Mouse (Mus musculus): ENCODE measurements around the gene Mtmr12.
A peak's percentile ranks its signal among the peaks of the same experiment; 100 is the strongest.

The Mtmr12 gene

DNA sequence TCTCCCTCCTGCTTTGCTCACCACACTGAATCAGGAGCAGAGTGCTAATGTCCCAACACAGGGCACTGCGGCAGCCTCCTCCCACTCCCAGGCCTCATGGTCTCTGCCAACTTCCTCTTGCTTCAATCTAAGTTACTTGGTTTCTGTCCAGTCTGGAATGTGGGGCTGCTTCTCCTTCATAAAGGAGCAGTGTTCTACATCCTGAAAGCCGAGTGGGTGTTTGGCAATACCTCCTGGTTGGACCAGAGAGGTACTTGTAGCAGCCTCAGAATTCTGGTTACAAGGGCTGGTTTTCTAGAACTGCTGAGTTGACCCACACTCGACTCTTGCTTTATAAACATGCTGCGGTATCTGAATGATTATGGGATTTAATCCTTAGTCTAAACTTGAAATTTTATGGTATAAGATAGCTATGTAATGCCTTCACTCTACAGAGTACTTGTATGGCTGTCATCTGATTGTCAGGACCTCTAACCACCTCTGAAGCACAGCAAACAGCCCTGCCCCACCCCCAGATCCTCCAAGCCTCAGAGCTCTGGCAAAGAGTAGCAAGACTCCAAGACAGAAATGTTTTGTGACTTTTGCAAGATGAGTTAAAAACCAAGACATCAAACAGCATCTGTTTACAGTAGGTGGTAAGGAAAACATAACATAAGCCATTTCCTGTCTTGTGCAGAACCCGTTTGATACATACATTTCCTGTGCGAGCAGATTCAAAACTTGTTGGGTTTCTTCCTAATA, 80.1 kb downstream of the Mtmr12 start:
- no peak for DNase-seq

DNA sequence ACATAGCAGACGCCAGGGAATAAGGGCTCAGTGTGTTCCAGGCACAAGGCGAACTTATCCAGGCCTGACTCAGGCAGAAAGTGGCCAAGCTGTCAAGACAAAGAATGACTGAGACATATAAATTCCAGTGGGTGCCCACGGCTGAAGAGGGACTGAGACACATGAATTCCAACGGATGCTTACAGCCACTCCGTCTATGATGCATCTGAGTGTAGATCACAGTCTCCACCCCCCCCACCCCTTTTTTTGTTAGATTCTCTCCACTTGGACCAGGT, 80.6 kb downstream of the Mtmr12 start:
- DNase-seq, result no peak

DNA sequence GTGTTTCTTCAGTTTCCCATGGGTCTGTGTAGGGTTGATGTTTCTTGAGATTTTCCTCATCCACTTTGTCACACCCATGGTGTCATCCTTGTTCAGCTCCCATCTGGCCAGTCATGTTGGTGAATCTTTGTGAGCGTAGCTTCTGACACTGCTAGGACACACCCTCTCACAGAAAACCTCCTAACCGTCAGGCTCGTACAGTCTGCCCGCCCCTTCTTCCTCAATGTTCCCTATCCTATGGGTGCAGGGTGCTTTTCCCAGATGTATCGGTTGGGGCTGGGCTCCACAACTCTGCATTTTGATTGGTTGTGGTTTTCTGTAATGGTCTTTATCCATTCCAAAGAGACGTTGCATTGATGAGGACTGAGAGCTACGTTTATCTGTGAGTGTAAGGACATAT, 85.5 kb downstream of the Mtmr12 start:
- no peak for DNase-seq

DNA sequence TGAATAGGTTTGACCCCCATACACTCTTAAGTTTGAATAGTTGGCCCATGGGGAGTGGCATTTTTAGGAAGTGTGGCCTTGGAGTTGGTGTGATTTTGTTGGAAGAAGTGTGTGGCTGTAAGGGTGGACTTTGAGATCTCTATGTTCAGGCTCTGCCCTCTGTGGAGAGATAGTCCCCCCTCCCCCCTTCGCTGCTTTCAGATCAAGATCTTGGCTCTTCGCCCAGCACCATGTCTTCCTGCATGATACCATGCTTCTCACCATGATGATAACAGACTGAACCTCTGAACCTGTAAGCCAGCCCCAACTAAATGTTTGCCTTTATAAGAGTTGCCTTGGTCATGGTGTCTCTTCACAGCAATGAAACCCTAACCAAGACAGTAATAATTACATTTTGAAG, 86.9 kb downstream of the Mtmr12 start:
- DNase-seq, result no peak

DNA sequence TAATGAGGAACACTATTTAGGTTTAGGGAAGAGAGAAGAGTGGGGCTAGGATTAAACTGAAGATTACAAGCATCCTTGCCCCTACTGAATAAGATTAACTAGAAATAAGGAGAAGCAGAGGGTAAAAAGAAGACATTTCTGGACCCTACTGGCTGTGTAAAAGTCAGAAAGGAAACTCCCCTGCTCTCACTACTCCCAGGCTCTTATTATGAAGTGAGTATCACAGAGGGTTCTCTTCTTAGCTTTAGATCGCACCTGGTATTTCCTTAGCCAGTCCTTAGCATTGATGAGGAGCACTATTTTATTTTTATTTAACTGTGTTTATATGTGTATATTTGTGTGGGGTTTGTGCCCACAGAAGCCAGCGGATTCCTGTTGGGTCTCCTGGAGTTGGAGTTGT, 91.4 kb downstream of the Mtmr12 start:
- no peak for DNase-seq

DNA sequence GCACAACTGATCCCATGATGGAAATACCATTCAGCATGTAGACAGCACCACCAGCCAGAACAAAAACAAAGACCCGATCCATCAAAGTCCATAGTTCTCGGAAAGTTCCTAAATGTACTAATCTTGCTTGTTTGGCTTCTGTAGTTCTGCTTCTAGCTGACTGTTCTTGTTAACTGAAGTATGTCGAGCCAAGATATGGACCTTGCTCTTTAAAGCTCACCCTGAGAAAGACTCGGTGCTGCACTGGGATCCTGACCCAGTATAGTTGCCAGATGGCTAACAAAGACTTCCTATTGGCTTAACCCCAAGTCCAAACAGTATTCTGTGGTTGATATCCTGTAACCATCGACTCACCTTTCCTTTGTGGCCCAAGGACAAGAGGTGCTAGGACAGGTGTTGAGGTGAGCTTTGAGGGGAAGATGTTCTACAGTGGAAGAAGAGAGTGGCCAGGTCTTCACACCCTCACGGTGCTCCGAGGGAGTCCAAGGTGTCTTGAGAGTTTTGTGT, 93.5 kb downstream of the Mtmr12 start:
- no peak for DNase-seq

DNA sequence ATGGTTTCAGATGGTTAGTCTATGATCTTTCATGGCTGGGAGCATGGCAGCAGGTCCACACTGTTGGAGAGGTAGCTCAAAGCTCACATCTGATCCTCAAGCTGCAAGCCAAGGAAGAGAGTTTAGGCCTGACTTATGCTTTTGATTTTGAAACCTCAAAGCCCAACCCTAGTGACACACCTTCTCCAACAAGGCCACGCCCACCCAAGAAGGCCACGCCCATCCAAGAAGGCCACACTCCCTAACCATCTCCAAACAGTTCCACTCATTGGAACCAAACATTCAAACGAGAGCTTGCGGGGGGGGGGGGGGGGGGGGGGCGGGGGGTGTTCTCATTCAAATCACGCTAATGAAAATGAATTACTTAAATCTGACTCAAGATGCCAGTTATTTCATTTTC, 96.9 kb downstream of the Mtmr12 start:
- DNase-seq, result no peak

DNA sequence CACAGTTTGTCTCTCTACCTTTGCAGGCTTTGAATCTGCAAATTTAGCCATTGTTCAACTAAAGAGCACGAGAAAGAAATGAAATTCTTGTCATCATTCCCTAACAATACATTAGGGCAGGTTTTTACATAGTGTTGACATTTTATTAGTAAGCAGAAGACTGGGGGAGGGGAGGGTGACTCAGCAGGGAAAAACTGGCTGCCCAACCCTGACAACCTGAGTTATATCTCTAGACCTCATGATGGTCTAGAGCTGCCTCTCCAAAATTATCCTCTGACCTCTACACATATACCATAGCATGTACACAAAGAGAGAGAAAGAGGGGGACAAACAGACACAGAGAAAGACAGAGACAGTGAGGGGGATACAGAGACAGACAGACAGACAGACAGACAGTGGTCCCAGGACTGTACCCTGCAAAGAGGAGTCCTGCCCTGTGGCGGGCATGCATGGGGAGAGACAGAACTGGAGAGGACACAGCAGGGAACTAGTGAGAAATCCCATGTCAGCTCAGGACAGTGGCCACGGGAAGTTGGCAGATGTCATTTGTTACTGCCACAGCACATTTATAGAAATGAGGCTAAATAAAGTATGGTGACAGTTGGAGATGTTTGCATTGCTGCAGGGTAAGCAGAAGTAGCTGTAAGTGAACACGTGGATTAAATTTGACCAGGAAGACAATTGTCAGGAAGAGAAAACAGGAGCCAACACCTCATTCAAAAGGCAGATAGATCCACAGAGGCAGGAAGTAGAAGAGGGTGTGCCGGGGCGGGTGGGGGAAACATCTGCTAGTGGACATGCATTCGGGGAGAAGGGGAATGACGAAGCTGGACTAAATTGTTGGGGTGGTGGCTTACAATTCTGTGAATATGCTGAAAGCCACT, 101.6 kb downstream of the Mtmr12 start:
- DNase-seq, result no peak

DNA sequence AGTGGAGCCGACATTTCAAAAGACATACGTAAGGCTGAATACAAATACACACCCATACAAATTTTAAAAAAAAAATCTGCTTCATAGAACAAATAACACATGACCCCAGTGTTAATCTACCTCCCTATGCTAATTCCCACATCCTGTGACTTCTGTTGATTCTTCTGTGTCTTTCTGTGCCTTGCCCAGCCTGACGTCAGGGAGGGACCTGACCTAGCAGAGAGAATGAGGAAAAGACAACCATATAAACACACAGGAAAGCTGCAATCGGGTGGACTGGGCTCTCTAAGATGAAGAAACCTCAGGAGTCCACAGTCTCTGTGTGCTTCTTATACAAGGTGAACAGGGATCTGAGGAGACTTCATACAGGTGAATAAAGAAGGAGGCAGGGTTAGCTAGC, 102.3 kb downstream of the Mtmr12 start:
- DNase-seq, result no peak

DNA sequence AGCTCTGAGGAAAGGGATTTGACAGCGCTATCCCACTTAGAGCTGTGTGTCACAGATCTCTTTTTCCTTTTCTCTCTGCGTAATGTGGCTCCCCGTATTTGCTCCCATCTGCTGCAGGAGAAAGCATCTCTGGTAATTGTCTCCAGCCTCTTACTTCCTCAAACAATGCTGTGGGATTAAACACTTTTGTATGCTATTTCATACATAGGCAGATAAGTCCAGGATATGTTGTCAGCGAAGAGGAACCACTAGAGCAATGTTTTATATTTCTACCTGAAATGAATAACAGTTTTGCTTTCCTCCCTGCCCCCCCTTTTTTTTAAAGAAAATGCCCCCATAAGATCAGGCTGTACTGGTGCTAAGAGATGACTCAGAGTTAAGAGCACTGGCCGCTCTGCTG, 103.7 kb downstream of the Mtmr12 start:
- DNase-seq, result no peak

DNA sequence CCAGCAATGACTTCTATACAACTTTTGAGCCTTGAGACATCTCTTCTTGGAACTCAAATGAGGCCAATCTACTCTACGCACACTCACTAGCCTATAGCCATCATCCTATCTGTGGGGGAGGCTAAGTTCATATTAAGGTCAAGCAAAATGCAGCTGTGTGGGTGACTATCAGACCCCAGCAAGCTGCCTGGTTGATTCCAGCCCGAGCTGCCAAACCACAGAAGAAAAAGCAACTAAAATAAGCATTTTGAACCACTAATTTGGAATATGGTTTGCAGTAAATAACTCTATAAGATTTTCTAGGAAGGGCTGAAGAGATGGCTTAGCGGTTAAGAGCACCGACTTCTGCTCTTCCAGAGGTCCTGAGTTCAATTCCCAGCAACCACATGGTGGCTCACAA, 105.8 kb downstream of the Mtmr12 start:
- DNase-seq, result no peak

DNA sequence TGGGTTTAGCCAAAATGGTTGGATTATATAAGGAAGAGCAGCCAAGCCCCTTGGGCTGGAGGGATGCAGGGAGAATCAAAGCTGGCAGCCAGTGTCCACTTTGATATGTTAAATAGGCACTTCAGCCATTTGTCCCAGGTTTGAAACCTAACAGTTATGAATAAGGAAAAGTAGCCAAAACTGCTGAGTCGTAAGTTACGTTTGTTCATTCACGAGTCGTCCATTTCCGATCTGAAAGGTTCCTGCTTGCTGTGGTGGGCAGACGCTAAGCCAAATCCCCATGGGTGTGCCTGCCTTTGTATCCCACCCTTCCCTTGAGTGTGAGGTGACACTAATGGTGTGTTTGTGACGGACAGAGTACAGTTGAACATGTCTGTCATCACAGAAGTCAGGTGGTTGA, 106.6 kb downstream of the Mtmr12 start:
- DNase-seq, result no peak

DNA sequence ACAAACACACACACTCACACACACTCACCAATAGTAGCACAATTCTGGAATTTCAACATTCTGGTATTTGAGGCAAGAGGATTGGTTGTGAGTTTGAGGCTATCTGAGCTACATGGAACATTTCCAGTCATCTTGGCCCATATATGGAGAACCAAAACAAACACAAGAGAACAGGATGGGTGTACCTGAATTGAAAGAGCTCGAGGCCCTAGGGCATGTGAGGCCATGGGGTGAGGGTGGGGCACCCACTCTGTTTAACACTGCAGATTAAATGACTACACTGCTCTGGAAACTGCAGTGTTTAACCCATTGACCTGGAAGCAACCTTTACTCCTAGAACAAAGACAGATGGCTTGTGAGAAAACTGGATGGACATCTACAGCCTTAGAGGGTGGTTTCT, 108.4 kb downstream of the Mtmr12 start:
- no peak for DNase-seq

DNA sequence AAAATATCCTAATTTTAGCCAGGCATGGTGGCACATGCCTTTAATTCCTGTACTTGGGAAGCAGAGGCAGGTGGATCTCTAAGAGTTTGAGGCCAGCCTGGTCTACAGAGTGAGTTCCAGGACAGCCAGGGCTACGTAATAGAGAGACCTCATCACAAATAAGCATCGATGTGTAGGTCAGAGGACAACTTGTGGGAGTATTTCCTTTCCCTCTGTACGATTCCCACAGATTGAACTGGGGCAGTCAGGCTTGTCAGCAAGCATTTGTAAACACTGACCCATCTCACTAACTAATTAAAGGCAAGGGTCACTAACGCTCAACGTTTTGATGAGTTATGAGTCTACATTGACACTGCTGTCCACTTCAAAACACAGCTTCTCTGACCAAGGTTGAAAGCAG, 109.8 kb downstream of the Mtmr12 start:
- DNase-seq, result no peak

DNA sequence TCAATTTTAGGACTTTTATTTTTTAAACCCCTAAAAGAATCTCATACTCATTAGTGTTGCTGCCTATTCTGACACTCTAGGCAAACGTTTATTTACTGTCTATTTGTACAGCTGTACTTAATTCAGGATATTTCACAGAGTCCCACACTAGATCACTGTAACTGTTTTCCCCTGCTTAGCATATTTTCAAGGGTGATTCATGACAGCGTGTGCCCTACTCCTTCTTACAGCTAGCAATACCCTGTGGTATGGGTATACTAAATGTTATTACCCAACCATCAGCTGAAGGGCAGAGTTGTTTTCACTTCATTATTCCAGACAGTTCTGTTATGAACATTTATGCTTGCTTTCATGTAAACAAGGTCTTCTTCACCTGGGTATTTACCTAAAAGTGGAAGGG, 111.2 kb downstream of the Mtmr12 start:
- no peak for DNase-seq

DNA sequence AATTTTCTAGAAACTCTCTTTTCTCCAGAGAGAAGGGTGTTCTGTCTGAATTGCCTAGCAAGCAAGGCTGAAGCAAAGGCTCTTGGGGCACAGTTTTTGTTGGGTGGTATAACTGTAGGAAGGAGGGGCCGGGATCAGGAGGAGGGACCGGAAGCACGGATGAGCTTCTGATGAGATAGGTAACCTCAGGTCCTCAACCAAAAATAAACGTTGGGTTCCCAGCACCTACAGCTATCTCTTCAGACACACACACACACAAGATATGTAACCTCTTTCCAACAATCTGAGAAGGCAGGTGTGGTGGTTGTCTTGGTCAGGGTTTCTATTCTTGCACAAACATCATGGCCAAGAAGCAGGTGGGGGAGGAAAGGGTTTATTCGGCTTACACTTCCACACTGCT, 112.5 kb downstream of the Mtmr12 start:
- DNase-seq, result no peak

DNA sequence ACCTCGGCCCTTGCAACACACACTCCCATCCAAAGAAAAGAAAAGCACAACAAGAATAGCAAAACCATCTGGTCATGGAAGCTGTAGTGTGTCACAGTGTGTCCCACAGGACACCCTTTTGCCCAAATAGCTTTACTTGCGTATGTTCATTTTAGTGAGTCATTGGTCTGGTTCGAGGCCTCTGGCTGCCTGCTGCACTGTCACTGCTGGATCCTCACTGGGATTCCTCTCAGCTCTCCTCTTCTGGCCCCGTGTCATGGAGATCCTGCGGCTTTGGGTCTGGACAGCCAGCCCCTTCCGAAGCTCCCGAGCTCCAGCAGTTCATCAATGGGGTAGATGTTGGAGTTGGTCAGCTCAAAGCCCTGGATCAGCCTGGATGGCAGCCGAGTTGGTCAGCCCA, 113.6 kb downstream of the Mtmr12 start:
- DNase-seq, result no peak

DNA sequence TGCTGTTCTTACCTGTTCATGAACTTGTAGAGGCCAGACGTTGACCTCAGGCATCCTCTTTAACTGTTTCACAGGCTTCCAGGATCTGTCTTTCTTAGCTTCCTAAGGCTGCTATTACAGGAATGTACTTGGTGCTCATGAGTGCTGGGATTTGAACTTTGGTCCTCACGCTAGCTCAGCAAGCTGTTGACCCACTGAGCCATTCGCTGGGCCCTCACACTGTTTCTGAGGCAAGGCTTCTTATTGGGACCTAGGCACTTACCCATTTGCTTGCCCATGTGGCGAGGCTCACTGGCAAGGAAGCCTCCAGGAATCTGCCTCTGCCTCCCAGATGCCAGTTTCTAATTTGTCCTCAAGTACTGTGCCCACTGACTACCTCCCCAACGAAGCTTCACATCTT, 115.1 kb downstream of the Mtmr12 start:
- DNase-seq, result no peak

DNA sequence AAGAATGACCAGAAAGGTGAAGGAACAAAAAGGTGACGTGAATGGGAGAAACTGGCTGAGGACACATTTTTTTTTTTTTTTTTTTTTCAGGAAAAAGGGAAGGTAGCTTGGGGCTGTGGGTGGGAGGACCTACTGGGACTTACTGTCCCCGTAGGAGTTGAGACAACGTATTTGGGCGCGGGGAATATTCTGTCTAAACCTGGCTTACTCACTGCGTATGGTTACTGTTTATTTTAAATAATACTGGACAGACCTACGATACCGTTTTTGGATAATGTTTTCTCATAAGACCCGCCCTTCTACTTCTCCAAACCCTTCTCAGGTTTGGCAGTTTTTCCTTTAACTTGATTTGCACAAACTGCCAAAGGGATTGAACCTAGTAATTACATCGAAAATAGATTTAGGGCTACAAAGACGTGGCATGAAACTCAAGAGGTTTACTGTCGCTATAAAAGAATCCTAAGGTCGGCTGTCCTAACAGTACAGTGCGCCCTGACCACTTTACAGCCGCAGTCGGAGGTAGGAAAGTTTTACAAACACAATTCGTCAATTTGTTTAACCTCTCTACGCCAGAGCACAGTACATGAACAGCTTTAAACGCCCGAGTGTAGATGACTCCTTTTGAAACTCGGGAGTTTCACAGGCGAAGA, 115.7 kb downstream of the Mtmr12 start:
- no peak for DNase-seq

DNA sequence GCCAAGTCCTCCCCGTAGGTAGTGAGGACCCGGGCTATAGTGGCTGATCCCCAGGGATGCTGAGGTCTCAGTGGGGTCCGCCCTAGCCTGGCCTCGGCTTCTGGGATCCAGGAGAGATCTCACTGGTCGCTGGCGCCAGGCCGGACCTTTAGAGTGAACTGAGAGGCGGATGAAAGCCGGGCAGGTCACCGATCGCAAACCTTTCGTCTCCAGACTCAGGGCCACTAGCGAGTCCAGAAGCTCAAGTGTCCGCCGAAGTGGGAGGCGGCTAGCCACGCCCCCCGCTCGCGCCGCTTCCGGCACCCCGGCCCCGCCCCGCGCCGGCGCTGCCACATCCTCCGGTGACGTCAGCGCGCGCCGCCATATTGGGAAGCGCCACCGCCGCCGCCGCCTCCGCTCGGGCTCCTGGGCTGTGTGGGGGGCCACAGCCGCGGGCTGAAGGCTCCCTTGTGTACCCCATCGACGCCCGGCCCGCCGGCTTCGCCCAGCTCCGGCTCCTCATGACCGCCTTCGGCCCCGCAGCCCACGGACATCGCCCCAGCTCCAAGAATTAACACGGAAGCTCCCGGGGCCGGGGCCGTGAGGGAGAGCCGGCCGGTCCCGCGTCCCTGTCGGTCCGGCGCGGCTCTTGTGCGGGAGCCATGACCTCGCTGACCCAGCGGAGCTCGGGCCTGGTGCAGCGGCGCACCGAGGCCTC, 116.4 kb downstream of the Mtmr12 start, which contains the start of gene Golph3:
Gene Golph3, plus strand, starts transcription at position 360 of the 697 bp plus-strand sequence.
- DNase-seq, result peak; percentile 95

DNA sequence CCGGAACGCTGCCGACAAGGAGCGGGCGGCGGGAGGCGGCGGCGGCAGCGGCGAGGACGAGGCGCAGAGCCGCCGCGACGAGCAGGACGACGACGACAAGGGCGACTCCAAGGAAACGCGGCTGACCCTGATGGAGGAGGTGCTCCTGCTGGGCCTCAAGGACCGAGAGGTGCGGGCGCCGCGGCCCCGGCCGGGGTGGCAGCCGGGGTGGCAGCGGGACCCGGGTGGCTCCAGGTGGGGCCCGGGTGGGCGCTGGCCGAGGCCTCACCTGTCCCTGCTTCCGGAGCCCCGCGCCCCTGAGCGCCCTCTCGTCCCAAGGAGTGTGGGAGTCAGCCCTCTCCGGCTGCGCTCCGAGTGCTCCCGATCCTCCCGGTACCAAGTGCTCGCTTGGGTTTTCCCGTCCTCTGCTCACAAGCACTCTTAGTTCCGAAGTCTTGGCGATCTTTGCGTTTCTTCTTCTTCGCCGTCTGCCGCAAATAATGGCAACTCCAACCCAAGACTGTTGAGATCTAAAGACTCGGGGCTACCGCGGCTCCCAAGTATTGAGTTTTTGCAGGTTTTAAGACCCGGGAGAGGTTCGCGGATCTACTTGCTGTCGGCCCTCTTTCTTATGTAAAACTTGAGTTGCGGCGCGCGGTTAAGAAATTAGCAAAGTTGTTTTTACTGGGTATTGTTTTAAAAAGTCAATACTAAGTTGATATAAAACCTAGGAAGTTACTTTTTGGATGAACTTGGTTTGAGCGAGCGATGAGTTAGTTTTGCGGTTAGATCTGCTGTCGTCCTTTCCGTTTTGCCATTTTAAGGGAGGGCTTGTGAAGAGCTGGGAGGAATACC, 117.2 kb downstream of the Mtmr12 start, which contains the start of gene 1810049J17Rik:
Gene 1810049J17Rik, minus strand, starts transcription at position 112 of the 834 bp plus-strand sequence.
- peak; percentile 57 for DNase-seq
